Mouse (Mus musculus) kidney, postnatal 0 days (tissue): ENCODE measurements at regions not wholly inside any gene's neighbourhood (a gene's known extent, or its start where the extent isn't known, plus 50 kb on each side); places are given as distances from the start of the nearest gene placed in this dataset.

Experiments used
- ATAC-seq: fragments of 200-750 bp; cut with Nextera tagmentation; replicated peaks from 2 replicates; pipeline ENCODE4 v1.8.0; 2017; ENCODE audit warnings: low read depth, moderate number of reproducible peaks, moderate TSS enrichment, moderate library complexity; ENCODE audit not compliant: low FRiP score
- DNase-seq: peaks from one replicate; pipeline ENCODE4 v3.0.0-alpha.2; 2016; ENCODE audit warnings: low spot score
- H3K27ac ChIP-seq: fragments of 300-500 bp; sonication (generic); 2 replicates; pipeline ENCODE4 v1.5.1; 2014; ENCODE audit warnings: mild to moderate bottlenecking
- H3K27me3 ChIP-seq: fragments of 300-500 bp; sonication (generic); 2 replicates; pipeline ENCODE4 v1.6.1; 2014; ENCODE audit warnings: low read length, mixed read lengths; ENCODE audit not compliant: insufficient read depth
- H3K36me3 ChIP-seq: fragments of 300-500 bp; sonication (generic); 2 replicates; pipeline ENCODE4 v1.6.1; 2014; ENCODE audit warnings: low read length, mixed read lengths; ENCODE audit not compliant: insufficient read depth
- H3K4me1 ChIP-seq: fragments of 300-500 bp; sonication (generic); replicated peaks from 2 replicates; pipeline ENCODE4 v1.6.1; 2014; ENCODE audit warnings: antibody characterized with exemption, low read length, mixed read lengths; ENCODE audit not compliant: insufficient read depth
- H3K4me2 ChIP-seq: fragments of 300-500 bp; sonication (generic); 2 replicates; pipeline ENCODE4 v1.6.1; 2014; ENCODE audit warnings: mild to moderate bottlenecking, low read length, moderate library complexity, mixed read lengths
- H3K4me3 ChIP-seq: fragments of 300-500 bp; sonication (generic); replicated peaks from 2 replicates; pipeline ENCODE4 v1.5.1; 2014; ENCODE audit warnings: low read depth, low read length
- H3K9ac ChIP-seq: fragments of 300-500 bp; sonication (generic); 2 replicates; pipeline ENCODE4 v1.6.1; 2014; ENCODE audit warnings: low read depth, low read length
- H3K9me3 ChIP-seq: fragments of 300-500 bp; sonication (generic); replicated peaks from 2 replicates; pipeline ENCODE4 v1.6.1; 2016; ENCODE audit warnings: low read length, inconsistent platforms, mixed read lengths
- CTCF ChIP-seq: IDR thresholded peaks from 2 replicates; pipeline ENCODE4 v1.5.1; 2016; ENCODE audit warnings: antibody characterized with exemption, low read depth, mild to moderate bottlenecking, moderate library complexity
- WGBS: fragments of 180-500 bp; shearing (Covaris S2); extraction: QIAGEN DNeasy Blood & Tissue Kit; methylation state at CpG from one replicate; pipeline ENCODE4 v1.1.7; 2014; 5-methylcytosine and 5-hydroxymethylcytosine counted together

- 56% methylated on average over 9 of the region's 9 CpGs for WGBS
- DNase-seq, result no peak
- Histone ChIP-seq H3K4me3 (no peak overlapping the region), H3K4me2 (no peak overlapping the region), H3K9ac (no peak overlapping the region), H3K36me3 (no peaks in the 10 kb centered on the region), H3K27me3 (no peaks in the 10 kb centered on the region), H3K27ac (no peak overlapping the region), H3K4me1 (no peaks in the 10 kb centered on the region), H3K9me3 (no peaks in the 10 kb centered on the region)
- no peak for ATAC-seq
- peak; percentile 53 for TF ChIP-seq CTCF
These were observed 55.5 kb upstream of the Aff3 start for GRCm38 (mm10) chr1:38720287-38720686.

GRCm38 (mm10) chr1:38715621-38716020 lies 50.9 kb upstream of the Aff3 start:
- H3K4me2 ChIP-seq, result no peak overlapping the region
- no peak for DNase-seq
- no peak overlapping the region for H3K9ac ChIP-seq
- H3K4me1 ChIP-seq, result no peaks in the 10 kb centered on the region
- no peaks in the 10 kb centered on the region for H3K9me3 ChIP-seq
- no peak overlapping the region for H3K4me3 ChIP-seq
- 66% methylated on average over 4 of the region's 4 CpGs for WGBS
- no peak for TF ChIP-seq CTCF
- H3K36me3 ChIP-seq, result no peaks in the 10 kb centered on the region
- peak overlapping the region; percentile 20; the same call in 1 of the 2 replicates for H3K27ac ChIP-seq
- ATAC-seq, result no peak
- no peaks in the 10 kb centered on the region for H3K27me3 ChIP-seq
